Mouse (Mus musculus) adrenal gland, adult (tissue): ENCODE measurements at regions not wholly inside any gene's neighbourhood (a gene's known extent, or its start where the extent isn't known, plus 50 kb on each side); places are given as distances from the start of the nearest gene placed in this dataset.

ENCODE experiments used
- DNase-seq, 2 experiments: peaks; one replicate each; pipeline ENCODE4 v3.0.0; 2022 to 2023; ENCODE audit warnings: low spot score in 1 of 2; ENCODE audit not compliant: inconsistent age in 2 of 2

DNA sequence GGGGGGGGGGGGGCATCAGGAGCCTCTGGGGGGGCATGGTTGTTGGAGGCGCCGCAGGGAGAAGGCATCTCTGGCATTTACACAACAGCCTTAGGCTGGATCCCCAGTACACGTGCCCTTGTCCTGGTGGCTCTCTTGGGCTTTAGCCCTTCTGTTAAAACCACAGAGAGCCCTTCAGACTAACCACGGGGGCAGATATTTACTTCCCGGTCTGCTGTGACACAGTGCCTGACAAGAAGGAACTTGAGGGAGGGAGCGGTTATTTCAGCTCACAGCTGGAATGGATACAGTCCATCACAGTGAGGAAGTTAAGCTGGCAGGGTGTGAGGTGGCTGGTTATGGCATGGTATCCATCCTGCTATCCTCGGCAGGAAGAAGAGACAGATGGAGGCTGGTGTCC is 71.0 kb upstream of the Gm11733 start:
- no peak for DNase-seq

DNA sequence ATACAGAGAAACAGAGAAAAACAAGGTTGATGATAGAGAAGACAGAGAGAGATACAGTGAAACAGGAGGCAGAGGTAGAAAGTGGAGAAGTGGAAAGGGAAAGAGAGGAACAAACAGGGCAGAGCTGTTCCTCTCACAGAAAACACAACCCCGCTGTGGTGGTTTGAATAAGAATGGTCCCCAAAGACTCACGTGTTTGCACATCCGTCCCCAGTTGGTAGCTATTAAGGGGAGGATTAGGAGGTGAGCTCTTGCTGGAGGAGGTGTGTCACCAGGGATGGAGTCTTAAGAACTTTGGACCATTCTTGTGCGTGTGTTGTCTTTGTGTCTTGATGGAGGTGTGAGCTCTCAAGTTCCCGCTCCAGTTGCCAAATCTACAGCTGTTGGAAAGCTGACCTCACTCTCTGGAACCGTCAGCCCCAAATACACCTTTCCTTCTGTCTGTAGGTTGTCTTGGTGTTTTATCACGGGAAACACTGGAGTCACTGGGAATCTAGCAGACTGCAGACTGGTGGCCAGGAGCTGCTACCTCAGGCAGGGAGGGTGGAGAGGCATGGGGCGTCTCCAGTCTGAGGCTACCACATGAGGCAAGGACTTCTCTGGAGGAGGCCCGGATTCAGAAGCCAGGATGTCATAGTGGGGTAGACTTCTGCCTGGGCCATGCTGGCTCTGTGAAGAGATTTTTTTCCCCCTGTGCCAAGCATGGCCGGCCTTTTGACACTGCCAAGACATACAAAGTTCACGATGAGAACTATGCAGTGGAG is 70.0 kb upstream of the Gm11733 start:
- DNase-seq: no peak

- peak; percentile 68 to 85 for DNase-seq
Observed at GRCm38 (mm10) chr11:117414871-117415323, 69.3 kb upstream of the Gm11733 start.

DNA sequence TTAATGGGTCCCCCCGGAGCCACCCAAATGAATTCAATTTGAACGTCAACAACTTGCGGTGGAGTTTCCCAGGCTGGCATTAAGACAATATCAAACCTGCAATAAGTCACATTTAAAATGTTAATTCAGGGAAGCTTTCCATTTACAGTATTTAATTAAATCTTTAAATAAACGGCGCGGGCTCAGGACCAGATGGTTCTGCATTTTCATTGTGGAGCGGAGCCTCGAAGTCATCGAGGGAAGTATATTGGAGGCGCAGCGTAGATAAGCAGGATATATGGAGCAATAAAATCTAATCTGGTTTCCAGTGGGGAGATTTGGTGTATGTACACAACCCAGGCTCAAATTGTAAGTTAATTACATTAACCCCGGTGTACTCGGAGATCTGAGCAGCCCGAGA is 68.7 kb upstream of the Gm11733 start:
- DNase-seq: no peak

GRCm38 (mm10) chr11:117415955-117416354 is 68.2 kb upstream of the Gm11733 start:
- DNase-seq: peak; percentile 48 to 68

GRCm38 (mm10) chr11:117416984-117417670 is 67.0 kb upstream of the Gm11733 start:
- DNase-seq: no peak

- DNase-seq: no peak
Observed at GRCm38 (mm10) chr11:117417959-117418574, 66.1 kb upstream of the Gm11733 start.

DNA sequence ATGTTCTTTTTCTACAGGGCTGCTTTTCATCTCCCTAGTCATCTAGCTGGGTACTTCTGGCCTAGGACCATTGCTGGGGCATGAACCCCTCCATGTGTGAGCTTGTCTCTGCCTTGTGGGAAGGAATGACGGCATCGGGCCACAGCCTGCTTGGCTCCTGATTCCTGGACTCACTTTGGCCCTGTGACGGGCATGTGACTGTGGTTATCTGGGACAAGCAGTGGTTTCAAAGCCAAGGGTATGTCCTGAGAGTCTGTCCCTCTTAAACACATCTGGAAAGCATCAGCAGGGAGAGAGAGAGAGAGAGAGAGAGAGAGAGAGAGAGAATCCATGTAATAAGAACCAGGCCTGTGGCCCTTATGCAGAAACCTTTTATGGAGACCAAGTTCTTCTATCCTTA is 65.2 kb upstream of the Gm11733 start:
- DNase-seq: no peak

DNA sequence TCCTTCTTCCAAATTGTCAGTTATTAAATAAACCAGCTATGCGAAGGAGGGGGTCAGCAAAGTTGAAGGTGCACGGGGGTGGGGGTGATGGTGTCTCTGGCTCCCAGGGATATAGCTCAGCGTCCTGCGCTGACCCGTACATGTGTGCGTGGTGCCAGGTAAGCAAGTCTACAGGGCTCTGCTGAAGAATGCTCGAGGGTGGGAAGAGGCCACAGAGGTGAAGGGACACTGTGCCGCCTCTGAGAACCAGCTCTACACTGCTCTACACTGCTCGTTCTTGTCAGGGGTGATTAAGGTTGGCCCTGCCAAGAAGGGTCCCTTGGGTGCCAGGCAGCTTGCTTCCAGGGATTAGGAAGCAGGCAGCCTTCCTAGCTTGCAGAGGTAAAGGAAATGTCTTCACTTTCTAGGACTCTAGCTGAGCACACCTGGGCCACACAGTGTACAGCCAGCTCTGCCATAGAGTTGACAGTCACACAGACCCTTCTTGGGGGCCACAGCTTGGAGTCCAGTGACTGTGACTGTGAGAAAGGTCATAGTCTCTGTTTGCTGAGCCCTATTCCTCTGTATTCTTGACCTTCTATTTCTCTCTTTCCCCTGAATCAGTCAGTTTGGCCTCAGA is 64.7 kb upstream of the Gm11733 start:
- no peak for DNase-seq

DNA sequence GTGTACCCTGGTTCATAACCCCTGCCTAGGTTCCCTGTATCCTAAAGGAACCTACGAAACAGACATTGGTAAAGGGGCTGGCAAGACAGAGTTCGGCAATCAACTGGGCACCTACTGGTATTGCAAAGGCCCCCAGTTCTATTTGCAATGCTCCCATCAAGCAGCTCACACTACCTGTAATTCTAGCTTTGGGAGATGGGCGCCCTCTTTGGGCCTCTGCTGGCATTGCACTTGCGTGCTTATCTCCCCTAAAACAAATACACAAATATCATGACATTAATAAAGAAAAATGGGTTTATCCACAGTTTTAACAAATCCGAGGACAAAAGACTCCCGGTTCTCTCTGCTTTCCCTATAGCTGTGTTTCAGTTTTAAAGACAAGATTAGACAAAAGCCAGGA is 61.5 kb upstream of the Gm11733 start:
- no peak for DNase-seq

DNA sequence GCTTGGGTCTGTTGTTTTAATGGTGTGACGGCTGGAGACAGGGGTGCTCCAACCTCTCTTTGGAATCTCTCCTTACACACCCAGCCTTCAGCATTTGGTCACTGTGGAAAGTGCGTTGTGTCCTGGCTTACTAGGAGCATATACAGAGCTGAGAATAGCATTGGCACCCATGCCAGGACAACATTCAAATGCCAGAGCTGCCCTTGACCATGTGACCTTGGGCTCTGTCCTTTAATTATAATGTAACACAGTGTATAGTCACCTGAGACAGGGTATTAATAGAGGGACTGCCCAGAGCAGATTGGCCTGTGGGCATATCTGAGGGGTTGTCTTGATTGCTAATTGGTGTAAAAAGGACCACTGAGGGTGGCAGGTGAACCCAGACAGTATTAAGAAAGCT is 60.7 kb upstream of the Gm11733 start:
- DNase-seq: no peak

DNA sequence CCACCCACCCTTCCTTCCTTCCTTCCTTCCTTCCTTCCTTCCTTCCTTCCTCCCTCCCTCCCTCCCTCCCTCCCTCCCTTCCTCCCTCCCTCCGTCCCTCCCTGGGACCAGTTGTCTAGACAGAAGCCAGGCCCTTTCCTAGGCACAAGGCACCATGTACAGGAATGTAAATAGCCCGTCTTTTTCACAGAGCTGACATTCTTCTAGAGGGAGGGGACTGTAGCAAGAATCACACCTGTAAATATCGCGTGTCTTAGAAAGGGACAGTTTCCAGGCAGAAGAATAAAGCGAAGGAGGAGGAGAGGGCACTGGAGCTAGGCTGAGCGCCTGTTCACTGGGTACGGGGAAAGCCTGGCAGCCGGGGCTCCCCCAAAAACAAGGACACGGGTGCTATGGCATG is 58.7 kb upstream of the Gm11733 start:
- no peak for DNase-seq

DNA sequence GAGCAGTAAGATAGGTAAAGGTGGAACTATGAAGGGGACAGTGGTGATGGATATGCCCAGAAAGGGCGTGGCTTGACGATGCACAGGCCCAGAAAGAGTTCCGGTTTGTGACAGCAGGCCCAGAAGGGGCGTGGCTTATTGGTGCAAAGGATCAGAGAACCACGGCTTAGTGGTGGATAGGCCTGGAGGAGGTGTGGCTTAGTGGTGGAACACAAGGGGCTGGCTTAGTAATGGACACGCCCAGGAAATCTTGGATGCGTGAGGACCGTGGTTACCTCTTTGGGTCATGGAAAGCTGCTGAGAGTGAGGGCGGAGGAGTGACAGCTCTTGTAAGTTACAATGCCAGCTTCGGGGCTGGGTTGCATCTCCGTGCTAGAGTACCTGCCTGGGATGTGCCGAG is 58.2 kb upstream of the Gm11733 start:
- DNase-seq: no peak

DNA sequence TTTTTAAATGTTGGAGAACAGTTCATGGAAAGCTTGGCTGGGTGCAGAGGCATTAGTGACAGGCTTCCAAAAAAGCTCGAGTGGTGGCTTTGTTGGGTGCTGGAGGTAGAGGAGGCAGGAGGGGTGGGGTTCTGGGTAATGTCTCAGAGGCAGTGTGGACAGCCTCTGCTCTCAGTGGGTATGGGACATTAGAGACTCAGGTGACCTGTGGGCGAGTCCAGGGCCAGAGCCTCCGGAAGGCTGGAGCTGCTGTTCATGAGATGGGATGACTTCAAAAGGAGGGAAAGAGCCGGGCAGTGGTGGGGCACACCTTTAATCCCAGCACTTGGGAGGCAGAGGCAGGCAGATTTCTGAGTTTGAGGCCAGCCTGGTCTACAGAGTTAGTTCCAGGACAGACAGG is 57.5 kb upstream of the Gm11733 start:
- no peak for DNase-seq

DNA sequence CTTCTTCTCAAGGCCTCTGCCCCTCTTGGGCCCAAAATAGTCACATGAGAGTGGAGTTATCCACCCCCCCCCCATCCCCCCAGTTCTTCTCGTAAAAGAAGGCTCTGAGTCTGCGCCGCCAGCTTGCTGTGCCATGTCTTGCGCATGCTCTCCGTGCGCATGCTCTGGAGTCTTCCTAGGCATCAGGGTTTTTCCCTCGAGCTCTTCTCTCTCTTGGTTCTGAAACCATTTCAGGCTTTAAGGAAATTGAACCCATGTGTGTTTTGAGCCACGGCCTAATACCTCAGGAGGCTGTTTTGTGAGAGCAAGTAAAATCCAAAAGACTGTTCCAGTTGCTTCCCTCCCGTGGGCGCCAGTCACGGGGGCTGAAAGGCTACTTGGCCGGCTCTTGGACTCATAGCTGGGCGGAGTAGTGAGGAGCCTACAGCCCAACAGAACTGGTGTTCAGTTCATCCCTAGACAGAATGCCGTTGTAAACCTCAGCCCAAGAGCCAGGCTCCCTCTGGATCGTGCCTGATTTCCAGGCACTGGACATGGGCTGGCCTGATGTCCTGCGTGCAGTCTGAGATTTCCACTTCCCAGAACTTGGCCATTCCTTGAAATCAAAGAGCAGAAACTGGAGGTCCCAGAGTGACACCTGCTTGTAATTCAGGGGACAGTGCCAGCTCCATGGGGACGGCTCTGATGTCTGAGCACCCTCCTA is 56.2 kb upstream of the Gm11733 start:
- DNase-seq: no peak

GRCm38 (mm10) chr11:117429326-117429752 is 54.8 kb upstream of the Gm11733 start:
- DNase-seq: peak; percentile 61 to 63

DNA sequence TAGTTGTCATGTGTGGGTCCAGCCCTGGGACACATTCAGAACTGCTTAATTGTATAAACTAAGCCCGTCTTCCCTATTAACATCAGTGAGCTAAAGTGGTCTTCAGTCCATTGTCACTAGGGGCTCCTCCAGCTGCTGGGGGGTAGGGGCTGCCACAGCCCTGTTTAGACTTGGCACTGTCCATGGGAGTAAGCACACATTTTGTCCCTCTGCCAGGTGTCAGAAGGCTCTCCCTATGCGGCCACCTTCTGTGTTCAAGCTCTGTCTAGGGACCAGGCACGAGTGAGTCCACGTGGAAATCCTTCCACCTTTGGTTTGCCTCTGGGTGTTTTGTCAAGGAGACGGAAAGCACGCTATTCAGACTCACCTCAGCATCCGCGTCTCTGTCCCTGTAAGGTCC is 54.3 kb upstream of the Gm11733 start:
- no peak for DNase-seq

- no peak for DNase-seq
Observed at GRCm38 (mm10) chr11:117434056-117434455, 50.1 kb upstream of the Gm11733 start.
